Mouse (Mus musculus) cerebellum, postnatal 10 days (tissue): ENCODE results near the gene Me3.

Source experiments
- DNase-seq, 2 experiments: peaks; one replicate each; pipeline ENCODE4 v3.0.0; 2021; ENCODE audit warnings: mixed read lengths in 2 of 2

Gene Me3

DNA sequence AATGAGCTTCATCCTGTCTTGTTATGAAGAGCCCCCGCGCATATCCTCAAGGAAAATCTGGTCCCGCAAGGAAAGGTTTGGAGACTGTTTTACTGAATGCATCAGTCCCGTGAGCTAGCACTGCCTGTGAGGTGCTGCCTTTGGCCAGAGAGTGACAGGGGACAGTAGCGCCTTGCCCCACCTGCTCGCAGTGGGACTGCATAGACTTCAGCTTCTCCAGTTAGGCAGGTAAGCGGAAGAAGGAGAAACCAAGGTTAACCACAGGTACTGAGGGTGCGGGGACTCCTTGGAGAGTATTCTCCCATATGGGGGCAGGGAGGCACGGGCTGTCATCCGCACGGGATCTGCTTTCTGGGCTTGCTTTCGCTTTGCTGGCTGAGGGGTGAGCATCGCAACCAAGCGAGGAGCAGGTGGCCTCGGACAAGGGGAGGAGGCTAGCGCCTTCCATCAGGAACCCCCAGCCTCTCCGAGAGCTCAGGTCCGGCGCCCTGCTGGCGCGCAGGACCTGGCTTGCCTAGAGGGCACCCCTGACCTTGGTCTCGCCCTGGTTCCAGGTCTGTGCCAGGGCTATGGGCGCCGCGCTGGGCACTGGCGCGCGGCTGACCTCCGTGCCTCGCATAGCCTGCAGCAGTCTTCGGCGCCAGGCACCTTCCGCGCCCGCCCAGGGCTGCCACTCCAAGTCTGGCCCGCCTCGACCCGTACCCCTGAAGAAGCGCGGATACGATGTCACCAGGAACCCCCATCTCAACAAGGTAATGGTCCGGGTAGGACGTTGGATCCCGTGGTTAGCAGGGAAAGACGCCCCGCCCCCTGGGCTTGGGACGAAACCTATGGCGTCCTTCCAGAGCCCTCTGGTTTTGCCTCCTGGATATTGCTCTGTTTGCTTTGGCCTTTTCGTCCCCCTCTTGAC is at the start of gene Me3:
Gene Me3, plus strand, starts transcription at position 51 of the 910 bp plus-strand sequence.
- peak; percentile 93 to 95 for DNase-seq

DNA sequence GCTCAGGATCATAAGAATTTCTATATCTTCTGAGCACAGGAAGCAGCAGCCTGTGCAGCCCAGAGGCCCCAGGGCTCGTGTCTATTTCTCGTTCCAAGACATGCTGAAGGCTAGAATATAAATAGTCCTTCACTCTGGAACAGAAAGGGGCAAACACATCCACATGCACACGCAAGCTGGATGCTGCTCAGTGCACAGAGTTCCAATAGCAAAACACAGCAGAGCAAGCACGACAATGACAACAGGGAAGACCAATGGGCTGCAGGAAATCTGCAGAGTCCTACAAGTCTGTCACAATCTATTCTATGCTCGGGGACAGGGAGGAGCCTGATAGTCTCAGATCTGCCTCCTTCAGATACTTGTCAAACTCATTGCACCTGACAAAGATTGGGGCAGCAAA is 42.2 kb upstream of the Me3 start:
- no peak for DNase-seq

DNA sequence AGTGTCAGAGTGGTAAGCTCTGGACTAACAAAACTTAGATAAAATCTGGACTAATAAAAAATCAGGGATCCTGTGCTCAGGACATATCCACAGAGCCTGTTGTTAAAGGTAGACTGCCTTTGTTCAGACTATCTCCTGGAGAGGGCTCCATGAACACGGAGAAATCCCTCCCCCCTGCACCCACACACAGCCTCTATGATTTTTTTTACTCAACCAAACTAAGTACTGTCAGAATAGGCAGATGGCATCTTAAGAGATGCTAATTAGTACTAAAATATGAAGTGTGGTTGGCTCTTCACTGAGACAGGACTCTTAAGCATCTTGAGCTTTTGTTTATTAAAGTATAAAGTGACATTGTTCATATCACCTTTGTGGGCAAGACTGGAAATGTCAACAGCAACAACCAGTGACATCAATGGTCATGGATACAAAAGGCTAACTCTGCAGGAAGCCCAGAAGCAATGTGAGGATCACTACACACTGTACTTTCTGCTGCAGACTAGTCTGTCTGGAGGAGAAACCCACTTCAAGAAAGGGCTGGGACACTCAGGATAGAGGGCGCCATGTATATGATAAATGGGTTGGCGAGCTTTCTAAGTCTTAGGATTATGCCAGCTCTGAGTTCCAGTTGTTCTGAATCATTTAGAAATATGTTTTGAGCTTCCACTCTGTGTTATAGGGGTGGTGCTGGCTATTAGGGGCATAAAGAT is 41.5 kb upstream of the Me3 start:
- DNase-seq: no peak

DNA sequence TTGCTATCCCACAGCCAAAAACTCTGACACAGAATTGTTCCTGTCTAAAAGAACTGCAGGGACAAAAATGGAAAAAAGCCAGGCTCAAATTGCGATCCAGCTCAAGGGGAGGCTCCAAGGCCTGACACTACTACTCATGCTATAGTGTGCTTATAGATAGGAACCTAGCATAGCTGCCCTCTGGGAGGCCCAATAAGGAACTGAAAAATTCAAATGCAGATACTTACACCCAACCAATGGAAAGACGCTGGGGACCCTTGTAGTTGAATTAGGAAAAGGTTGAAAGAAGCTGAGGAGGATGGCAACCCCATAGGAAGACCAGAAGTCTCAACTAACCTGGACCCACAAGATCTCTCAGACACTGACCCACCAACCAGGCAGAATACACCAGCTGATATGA is 36.4 kb upstream of the Me3 start:
- no peak for DNase-seq

DNA sequence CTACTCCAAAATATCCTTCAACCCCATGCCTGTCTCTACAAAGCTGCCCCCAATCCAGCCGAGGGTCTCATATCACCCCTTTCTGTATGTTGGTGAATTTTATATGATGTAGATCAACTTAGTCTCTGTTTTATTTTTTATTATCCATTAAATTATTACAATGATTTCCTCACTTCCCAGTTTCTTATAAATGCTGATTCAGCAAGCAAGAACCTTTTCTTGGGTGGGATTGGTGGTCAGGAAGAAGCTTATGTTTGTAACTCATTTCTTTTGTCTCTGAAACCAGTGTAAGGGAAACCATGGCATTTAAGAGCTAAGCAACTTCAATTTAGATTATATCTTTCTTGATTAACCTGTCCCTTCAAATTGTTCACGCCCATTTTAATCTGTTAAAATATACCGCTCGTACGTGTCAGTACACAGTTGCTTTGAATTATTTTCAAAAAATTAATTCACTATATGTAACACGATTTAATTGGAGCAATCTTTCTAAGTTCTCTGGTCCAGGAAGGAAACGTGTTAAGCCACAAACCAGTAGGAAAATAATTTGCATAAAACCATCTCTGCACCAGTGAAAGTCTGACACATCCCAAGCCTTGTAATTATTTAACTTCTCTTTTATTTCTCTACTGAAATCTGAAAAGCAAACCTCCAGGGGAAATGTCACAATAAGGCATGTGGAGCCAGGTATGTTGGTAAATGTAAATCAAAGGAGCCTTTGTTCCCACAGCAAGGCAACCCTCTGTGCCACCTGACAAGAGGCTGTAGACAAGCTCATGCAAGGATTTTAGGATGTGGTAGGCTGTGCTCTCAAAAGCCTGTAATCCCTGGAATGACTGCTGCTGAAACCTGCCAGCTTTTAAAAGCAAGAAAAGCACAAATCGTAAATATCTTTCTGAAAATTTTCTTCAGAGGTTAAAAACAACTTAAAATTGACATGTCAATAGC is 26.3 kb upstream of the Me3 start:
- DNase-seq: no peak

DNA sequence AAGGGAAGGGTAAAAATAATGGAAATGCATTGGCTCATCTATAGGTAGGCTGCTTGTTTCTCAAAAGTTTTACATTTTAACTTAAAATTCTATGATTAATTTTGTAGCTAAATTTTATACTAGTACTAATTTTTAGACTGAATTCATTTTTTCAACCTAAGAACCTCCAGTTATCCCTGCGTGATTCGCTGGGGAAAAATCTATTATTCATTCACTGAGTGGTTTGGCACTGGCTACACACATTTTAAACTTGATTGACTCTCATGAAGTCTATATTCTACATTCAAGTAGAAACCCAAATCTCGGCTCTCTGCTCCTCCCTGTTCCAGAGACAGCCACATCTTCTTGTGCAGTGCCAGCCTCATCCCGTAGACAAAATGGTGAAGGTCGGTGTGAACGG is 24.9 kb upstream of the Me3 start:
- no peak for DNase-seq

DNA sequence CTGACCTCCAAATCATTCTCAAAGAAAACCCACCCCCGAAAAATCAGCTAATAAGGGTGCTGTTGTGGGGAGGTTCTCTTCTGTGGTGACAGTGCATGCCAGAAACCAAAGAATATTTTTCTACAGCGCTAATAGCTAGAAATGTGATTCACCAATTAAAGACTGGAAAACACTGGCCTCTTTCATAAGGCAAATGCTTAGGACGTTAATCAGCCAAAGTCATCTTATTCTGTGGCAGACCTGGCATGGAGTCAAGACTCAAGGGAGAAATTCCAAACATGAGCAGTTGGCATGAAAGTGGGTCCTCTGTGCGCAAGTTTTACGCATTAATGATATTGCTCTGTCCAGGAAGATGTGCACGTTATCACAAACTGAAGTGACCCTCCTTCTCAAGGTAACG is 21.0 kb upstream of the Me3 start:
- peak; percentile 47 to 55 for DNase-seq

DNA sequence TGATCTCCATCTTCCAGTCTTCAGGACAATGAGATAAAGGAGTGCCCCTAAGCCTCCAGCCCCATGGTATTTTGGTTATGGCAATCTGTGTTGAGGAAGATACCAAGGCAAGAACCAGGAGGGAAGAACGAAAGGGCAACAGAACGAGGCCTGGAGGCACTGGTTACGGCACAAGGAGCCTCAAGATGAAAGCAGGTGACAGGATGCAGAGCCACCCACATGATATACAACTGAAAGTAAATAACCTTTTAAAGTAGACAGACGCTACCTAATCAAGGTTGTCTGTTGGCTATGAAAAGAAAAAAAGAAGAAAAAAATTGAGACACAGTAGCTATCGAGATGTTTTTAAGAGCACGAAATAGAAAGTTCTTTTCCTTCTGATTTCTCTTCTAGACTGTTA is 16.0 kb upstream of the Me3 start:
- DNase-seq: no peak

DNA sequence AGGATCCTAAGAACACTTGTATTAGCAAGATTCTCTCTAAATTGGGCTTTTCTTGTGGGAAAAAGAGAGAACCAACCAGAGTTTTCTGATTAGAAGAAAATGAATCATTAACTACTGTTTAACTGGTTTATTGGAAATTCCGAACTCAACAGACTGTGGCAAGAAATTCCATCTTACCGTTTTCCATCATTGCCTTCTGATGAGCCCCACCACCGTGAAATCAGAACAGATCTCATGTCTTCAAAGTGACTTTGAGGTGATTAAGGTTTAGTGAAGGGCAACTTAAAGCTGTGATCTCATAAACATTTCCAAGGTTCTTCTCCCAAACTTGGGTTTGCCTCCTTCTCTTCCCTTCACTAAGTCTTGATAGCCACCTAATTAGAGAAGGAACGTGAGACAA is 8.9 kb upstream of the Me3 start:
- DNase-seq: no peak

DNA sequence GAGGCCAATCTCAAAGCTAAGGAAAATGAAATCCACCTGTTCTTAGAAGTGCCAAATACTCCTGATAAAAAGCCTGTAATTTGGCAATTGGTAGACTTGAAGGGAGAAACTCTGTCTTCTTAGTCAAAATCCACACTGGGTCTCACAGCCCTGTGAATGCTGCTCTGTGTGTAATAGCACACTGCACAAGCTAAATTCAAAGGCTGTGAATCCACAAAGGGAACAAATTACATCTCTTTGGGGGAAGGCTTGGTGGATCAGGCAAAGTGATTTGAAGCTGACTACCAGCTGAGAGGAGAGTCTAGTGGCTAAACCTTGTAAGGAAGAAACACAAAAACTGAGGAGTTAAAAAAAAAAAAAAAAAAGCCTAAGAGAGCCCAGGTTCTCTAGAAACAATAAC is 4.8 kb upstream of the Me3 start:
- DNase-seq: no peak

DNA sequence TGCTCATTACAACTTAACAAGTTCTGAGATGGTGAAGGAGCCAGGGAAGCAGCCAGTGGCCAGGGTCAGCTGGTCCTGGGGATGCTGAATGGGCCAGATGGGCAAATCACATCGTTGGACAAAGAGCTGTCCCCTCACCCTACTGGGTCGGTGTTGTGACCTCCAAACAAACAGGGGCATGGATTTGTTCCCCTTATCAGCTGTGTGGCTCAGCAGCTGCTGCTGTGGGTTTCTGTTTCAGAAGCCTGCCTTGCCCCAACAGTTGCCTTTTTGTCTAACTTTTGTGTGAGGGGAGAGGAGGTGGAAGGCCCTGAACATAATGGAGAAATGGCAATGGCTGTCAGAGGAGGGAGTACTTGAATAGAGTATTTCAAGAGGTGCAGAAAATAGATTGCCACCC is 4.2 kb upstream of the Me3 start:
- DNase-seq: no peak

DNA sequence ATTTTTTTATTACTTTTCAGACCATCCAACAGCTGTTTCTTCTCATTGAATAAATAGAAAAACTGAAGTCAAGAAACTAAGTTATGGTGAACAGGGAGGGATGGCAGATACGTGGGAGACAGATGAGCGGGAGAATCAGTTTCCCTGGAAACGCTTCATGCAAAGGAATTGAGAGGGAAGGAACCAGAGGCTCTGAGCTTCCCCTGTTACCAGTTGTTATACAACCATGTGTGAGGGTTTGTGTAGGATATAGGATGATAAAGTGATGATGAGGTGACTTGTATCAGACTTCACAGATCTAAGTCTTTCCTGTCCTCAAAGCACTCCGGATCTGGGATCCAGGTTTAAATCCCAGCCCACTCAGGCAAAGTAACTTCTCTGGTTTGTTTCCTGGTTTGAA is 3.2 kb upstream of the Me3 start:
- DNase-seq: no peak

DNA sequence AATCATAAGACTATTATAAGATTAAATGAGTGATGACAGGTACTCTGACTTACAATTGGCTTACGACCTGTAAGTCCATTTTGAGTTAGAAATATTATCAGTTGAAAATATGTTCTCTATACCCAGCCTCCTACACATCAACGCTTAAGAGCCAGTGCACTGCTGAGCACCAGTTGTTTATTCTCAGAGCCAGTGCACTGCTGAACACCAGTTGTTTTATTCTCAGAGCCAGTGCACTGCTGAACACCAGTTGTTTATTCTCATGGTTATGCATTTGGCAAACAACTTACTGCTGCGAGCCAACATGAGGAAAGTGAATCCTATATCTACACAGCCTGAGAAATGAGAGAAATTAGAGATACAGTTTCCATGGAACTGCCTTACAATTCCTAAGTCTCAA is 2.3 kb upstream of the Me3 start:
- DNase-seq: no peak

DNA sequence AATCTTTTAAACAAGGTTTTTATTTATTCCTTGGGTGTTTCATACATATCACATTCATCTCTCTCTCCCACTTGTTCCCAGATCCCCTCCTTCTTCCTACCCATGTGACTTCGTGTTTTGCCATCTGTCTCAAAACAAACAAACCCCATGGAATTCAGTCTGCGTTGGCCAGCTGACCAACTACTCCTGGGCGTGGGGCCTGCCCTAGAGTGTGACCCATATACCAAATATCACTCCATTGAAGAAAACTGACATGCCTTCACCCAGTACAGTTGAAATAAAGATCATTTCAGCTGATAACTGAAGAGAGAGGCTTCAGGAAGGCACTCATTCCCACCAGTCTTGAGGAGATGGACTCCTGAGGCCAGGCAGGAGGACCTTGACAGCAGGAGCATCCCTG is 1.4 kb upstream of the Me3 start:
- DNase-seq: peak; percentile 46 to 58

DNA sequence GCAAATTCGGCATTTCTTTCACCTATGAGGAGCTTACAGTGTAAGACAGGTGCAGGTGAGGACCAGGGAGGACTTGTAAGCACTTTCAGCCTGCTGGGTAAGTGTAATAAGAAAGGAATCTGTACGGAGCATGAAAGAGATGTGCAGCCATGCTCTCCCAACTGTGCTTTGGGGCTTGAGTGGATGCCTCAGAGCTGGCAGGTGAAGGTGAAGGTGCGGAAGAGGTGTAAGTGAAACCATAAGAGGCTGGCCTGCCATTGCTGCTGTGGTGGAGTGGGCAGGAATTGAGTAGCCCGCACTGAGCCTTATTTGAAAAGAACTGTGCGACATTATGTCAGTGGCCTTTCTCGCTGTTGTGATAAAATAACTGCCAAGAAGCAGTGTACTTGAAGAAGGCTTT is 8.3 kb downstream of the Me3 start:
- no peak for DNase-seq

DNA sequence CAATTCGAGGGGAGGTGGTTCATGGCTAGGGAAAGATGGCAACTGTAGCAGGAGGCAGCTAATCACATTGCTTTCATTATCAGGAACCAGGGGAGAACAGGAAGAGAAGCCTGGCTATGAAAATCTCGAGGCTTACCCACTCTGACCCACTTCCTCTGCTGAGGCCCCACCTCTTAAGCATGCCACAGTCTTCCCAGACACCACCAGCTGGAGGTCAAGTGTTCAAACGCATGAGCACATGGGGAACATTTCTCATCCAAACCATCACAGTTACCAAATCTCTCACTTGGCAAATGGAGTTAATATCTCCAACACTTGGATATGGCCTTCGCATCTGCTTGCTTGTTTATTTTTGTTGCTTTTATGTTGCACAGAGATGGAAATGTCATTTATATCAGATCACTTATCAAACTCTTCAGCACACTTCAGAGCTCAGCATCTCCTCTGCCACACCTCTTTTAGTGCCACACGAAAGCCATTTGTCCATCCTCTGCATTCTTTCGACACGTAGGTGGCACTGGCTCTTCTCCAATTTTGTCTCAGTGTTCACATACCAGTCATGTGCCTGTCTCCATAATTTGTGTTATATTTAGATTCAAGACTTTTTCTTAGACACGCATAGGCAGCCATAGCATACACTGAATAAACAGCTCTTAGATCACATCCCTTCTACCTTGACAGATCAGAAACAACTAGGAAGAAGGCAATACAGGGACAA is 8.9 kb downstream of the Me3 start:
- DNase-seq: peak in 1 of 2 experiments; percentile 28

DNA sequence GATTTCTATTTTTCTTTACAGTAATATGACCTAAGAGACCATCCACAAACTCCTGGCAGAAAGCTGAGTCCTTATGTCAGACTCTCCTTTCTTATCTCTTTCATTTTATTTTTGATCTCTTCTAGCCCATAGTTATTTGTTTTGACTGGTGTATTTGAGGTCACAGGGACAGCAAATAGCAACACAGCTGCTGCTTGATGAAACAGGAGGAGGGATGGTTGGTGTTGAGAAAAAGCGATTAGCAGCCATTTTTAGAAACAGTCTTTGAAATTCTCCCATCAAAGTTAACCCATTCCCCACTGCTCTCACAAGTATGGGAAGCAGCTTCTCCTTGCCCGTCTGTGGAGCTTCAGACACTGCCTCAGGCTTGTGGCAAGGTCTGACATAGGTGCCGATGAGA is 12.8 kb downstream of the Me3 start:
- DNase-seq: no peak

DNA sequence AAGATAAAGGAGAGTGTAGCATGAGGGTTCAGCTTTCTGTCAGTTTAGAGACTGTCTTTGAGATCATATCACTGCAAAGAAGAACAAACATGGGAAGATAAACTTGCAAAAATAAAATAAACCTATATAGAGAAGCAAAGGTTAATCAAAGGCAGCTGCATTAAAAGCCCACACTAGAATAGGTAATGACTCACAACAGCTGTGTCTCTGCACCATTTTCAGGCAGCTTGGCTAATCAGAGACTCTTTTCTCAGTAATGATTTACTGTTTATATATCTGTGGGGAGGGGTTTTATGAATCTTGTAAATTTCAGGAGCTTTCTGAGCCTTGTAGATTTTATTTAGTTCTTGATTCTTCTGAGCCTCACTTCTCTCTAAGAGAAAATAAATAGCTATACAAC is 15.7 kb downstream of the Me3 start:
- no peak for DNase-seq

DNA sequence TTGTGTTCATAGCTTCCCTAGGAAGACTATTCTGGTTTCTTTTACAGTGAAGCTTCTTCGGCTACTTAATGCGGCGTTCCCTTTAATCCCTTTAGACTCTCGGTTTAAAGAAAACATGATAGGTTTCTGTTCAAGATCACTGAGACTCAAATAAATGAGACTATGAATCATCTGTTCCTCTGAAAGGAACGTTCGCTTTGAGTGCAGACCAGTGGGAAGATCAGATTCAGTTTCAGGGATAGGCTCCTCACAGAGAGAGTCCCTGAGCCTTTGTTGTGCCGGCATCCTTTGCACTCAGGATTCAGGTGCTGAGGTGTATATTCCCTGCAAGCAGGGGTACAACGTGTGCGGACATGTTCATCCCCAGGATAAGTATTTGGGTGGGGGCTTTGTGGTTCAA is 25.0 kb downstream of the Me3 start:
- no peak for DNase-seq

DNA sequence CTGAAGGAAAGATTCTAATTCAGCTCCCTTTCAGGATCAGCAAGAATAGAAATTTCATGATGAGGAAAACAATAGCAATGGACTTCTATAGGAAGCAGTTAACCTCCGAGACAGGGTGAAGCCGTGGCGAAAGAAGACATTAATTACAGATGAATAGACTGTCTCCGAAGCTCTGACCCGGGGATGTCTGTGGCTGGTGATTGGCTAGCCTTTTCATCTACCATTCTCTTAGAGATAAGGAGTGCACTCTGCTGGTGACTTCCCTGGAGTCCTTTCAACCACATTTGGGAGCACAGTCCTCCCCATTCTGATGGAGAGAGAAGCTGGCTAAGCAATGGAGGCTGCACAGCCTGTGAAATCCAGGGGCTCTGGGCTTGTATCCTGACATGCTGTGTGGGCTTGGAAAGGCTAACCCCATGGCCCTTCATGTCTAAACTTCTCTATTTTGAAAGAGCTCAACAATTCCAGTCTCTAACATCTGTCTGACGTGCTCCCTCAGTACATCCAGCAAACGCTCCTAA is 25.6 kb downstream of the Me3 start:
- DNase-seq: no peak

DNA sequence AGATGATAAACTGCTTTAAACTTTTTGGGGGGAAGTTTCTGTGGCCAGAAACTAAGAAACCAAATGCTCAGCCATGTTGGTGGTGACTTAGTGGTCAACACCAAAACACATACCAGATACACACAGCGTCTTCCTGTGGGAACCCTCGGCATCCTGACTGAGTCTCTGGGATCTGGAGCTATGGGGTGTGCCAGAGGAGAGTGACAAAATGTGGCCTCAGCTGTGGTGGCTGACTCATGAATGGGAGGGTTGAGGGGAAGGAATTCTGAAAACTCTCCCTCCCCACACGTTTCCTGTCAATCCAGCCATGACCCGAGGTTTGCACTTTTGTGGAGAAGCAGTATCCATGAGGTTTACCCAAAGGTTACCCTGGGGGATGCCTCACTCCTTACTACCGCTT is 32.0 kb downstream of the Me3 start:
- DNase-seq: no peak

DNA sequence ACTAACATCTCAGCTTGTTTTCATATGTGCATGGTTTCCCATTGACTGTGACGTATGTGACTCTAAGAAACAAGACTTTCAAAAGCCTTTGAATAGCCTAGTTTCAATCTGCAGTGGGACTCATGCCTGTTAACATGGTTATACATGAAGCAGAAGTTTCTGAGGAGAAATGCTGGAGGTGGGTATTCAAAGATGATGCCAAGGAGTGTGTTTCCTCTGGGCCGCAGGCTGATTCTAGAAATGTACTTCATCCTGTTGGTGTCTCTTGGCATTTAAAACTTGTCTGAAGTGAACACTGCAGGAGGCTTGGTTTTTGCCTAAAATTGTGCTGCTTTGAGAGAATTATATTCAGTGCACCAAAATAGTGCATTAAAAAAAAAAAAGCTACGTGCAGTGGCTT is 34.2 kb downstream of the Me3 start:
- no peak for DNase-seq
